12 mouse cellular contexts compared by ENCODE assay signal in the genomic region with DNA sequence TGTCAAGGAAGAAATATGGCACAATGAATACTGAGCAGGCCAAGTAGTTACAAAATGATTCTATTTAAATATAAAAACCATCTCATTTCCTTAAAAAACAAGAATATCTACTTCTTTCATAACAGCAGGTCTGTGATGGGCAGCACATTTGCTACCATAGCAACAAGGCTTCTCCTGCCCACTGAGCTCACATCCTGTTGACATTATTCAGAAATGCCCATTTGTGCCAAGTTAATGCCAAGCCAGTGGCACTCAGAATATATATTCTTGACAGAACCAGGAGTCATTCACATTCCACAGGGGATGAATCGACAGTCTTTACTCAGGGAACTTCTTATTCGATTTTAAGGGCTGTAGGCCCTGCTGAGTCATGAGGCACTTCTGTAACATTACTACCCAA.
DNase-seq lines count a peak whose midpoint lies in the region; ATAC-seq and TF ChIP-seq lines count a peak whose summit lies in the region.
"Had no signal": no experiment of that assay in that cellular context is flagged by ENCODE, and none has a peak within 500 bp of the region (broad histone marks: within the 10 kb centered on the region; RNA-seq: fewer than 3 reads in every experiment).

No protein-coding gene starts in this region.

- TF ChIP-seq POLR2A in lung, adult 2 months (IDR thresholded peaks at IDR 0.05; ENCODE audit: borderline replicate concordance, extremely low read depth, low read depth, low read length): no peak

- 72% methylated on average over 2 of the region's 2 CpGs for WGBS in embryonic facial prominence, embryonic 15.5 days
- WGBS in embryonic facial prominence, embryonic 10.5 days: 94% methylated on average over 2 of the region's 2 CpGs
- WGBS in lung, embryonic 16.5 days: 60% methylated on average over 2 of the region's 2 CpGs
- 19% methylated on average over 2 of the region's 2 CpGs for WGBS in lung, adult 2 months
- WGBS in intestine, postnatal 0 days: 75% methylated on average over 2 of the region's 2 CpGs

- H3K27ac ChIP-seq in embryonic facial prominence, embryonic 15.5 days (replicated peaks): 0 out of 2 replicates have a peak overlapping the region, but pooled peaks have one; percentile 4
- H3K27ac ChIP-seq in embryonic facial prominence, embryonic 10.5 days (replicated peaks): no peak overlapping the region
- no peak overlapping the region for H3K27ac ChIP-seq in lung, embryonic 16.5 days (ENCODE audit: low read length)
- no peak overlapping the region for H3K27ac ChIP-seq in intestine, postnatal 0 days (ENCODE audit: low read depth, low read length)
- H3K27ac ChIP-seq: embryonic facial prominence, embryonic 12.5 days; kidney, postnatal 0 days had no signal

- no peak overlapping the region for H3K4me2 ChIP-seq in embryonic facial prominence, embryonic 15.5 days (replicated peaks)
- H3K4me2 ChIP-seq in lung, embryonic 16.5 days (ENCODE audit: low read depth, low read length): no peak overlapping the region
- no peak overlapping the region for H3K4me2 ChIP-seq in intestine, postnatal 0 days (replicated peaks; ENCODE audit: low read depth)
- H3K4me2 ChIP-seq: embryonic facial prominence, embryonic 12.5 days; liver, embryonic 11.5 days had no signal

- no peaks in the 10 kb centered on the region for H3K27me3 ChIP-seq in embryonic facial prominence, embryonic 15.5 days
- H3K27me3 ChIP-seq in embryonic facial prominence, embryonic 10.5 days (replicated peaks; ENCODE audit: low read depth, poor library complexity, severe bottlenecking): no peaks in the 10 kb centered on the region
- H3K27me3 ChIP-seq in lung, embryonic 16.5 days (ENCODE audit: control insufficient read depth, insufficient read depth, low read depth, low read length): no peaks in the 10 kb centered on the region
- H3K27me3 ChIP-seq in intestine, postnatal 0 days (replicated peaks; ENCODE audit: control insufficient read depth, insufficient read depth, low read length): no peaks in the 10 kb centered on the region
- H3K27me3 ChIP-seq: CH12.LX; embryonic facial prominence, embryonic 12.5 days had no signal

- H3K4me3 ChIP-seq in embryonic facial prominence, embryonic 15.5 days (replicated peaks): no peak overlapping the region
- H3K4me3 ChIP-seq in embryonic facial prominence, embryonic 10.5 days: no peak overlapping the region
- no peak overlapping the region for H3K4me3 ChIP-seq in lung, embryonic 16.5 days (ENCODE audit: low read length)
- H3K4me3 ChIP-seq in lung, adult 2 months (replicated peaks; ENCODE audit: extremely low read depth, low read depth, low read length): no peak overlapping the region
- no peak overlapping the region for H3K4me3 ChIP-seq in intestine, postnatal 0 days (ENCODE audit: low read depth, low read length)
- H3K4me3 ChIP-seq: embryonic facial prominence, embryonic 12.5 days had no signal

- no peak for TF ChIP-seq CTCF in lung, adult 2 months (IDR thresholded peaks at IDR 0.05; ENCODE audit: insufficient read depth, low read length)
- TF ChIP-seq CTCF in intestine, postnatal 0 days (IDR thresholded peaks at IDR 0.05; ENCODE audit: low read depth): no peak

- H3K9ac ChIP-seq in embryonic facial prominence, embryonic 15.5 days: no peak overlapping the region
- no peak overlapping the region for H3K9ac ChIP-seq in lung, embryonic 16.5 days (ENCODE audit: low read length)
- no peak overlapping the region for H3K9ac ChIP-seq in intestine, postnatal 0 days (ENCODE audit: low read depth, low read length)
- H3K9ac ChIP-seq: embryonic facial prominence, embryonic 12.5 days had no signal

- no peak for DNase-seq in embryonic facial prominence, embryonic 10.5 days (ENCODE audit: low spot score)
- no peak for DNase-seq in lung, adult 2 months
- peak; percentile 68 to 78 for DNase-seq in frontal cortex, adult 2 months (ENCODE audit: extremely low spot score in 1 of 2, low spot score in 1 of 2)
- DNase-seq in right cerebral cortex, postnatal 25 days: peak; percentile 28
- no peak for DNase-seq in kidney, adult 11 months

- peaks cover 3% of the 10 kb centered on the region; the same call in 1 of the 2 replicates for H3K4me1 ChIP-seq in embryonic facial prominence, embryonic 15.5 days
- H3K4me1 ChIP-seq in embryonic facial prominence, embryonic 10.5 days: no peaks in the 10 kb centered on the region; the same call in 1 of the 2 replicates
- H3K4me1 ChIP-seq in lung, embryonic 16.5 days (replicated peaks; ENCODE audit: control insufficient read depth, insufficient read depth, low read length): no peaks in the 10 kb centered on the region
- peaks cover 2% of the 10 kb centered on the region; the same call in 1 of the 2 replicates for H3K4me1 ChIP-seq in lung, adult 2 months (ENCODE audit: control insufficient read depth, insufficient read depth, low read length)
- H3K4me1 ChIP-seq in intestine, postnatal 0 days (replicated peaks; ENCODE audit: control insufficient read depth, insufficient read depth, low read length): no peaks in the 10 kb centered on the region
- H3K4me1 ChIP-seq: embryonic facial prominence, embryonic 12.5 days had no signal

- no peak for ATAC-seq in embryonic facial prominence, embryonic 15.5 days (ENCODE audit: insufficient number of reproducible peaks, low FRiP score, low TSS enrichment, low read depth)
- ATAC-seq in lung, embryonic 16.5 days (ENCODE audit: low read depth): peak; percentile 45; the same call in 1 of the 2 replicates
- no peak for ATAC-seq in intestine, postnatal 0 days

- H3K36me3 ChIP-seq in embryonic facial prominence, embryonic 15.5 days: 0 out of 2 replicates have a peak, but pooled peaks cover 3% of the 10 kb centered on the region
- H3K36me3 ChIP-seq in embryonic facial prominence, embryonic 10.5 days (replicated peaks): peaks cover 25% of the 10 kb centered on the region
- no peaks in the 10 kb centered on the region for H3K36me3 ChIP-seq in lung, embryonic 16.5 days (ENCODE audit: control insufficient read depth, insufficient read depth, low read length)
- H3K36me3 ChIP-seq in intestine, postnatal 0 days (ENCODE audit: control insufficient read depth, insufficient read depth): no peaks in the 10 kb centered on the region

- H3K9me3 ChIP-seq in embryonic facial prominence, embryonic 15.5 days (replicated peaks): no peaks in the 10 kb centered on the region
- H3K9me3 ChIP-seq in embryonic facial prominence, embryonic 10.5 days: no peaks in the 10 kb centered on the region
- H3K9me3 ChIP-seq in lung, embryonic 16.5 days (ENCODE audit: control insufficient read depth, low read length): no peaks in the 10 kb centered on the region
- H3K9me3 ChIP-seq in intestine, postnatal 0 days (ENCODE audit: control insufficient read depth): no peaks in the 10 kb centered on the region
- H3K9me3 ChIP-seq: embryonic facial prominence, embryonic 12.5 days had no signal

Comparison
In these comparisons a context has a peak if more than half of its experiments do, and no peak if none do; other contexts are left out.
1. DNase-seq: peak in frontal cortex, adult 2 months (2 of 2) and right cerebral cortex, postnatal 25 days (single experiment); none in embryonic facial prominence, embryonic 10.5 days (single experiment), lung, adult 2 months (single experiment) and kidney, adult 11 months (single experiment).